In the genomic region with DNA sequence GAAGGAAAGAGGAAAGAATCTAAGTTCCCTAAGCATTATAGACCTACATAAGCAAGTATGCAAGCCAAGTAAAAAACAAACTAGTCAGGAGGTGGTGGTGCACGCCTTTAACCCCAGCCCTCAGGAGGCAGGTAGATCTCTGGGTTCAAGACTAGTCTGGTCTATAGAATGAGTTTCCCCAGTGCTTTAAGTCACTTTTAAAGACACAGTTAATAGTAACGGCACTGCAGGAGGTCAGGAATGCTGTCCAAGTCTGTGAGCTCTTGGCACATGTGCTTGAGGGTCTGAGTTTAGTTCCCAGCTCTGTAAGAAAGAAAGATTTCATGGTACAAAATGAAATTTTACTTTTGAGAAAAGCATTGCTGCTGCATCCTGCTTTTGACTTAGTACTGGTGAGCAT, we compare ENCODE assay signal across 19 mouse cellular contexts.
"Had no signal": no experiment of that assay in that cellular context is flagged by ENCODE, and none has a peak within 500 bp of the region (broad histone marks: within the 10 kb centered on the region; RNA-seq: fewer than 3 reads in every experiment).

No protein-coding gene starts in this region.

- H3K9ac ChIP-seq: lung, embryonic 15.5 days; midbrain, embryonic 13.5 days; neural tube, embryonic 13.5 days; neural tube, embryonic 15.5 days; stomach, embryonic 15.5 days had no signal

- H3K9me3 ChIP-seq: lung, embryonic 15.5 days; megakaryocyte, embryonic 14.5 days; midbrain, embryonic 13.5 days; neural tube, embryonic 13.5 days; neural tube, embryonic 15.5 days; stomach, embryonic 15.5 days had no signal

- H3K27ac ChIP-seq: lung, embryonic 15.5 days; macrophage; midbrain, embryonic 13.5 days; neural tube, embryonic 13.5 days; neural tube, embryonic 15.5 days; stomach, embryonic 15.5 days; stomach, postnatal 0 days had no signal

- H3K27me3 ChIP-seq: lung, embryonic 15.5 days; megakaryocyte, embryonic 14.5 days; midbrain, embryonic 13.5 days; neural tube, embryonic 13.5 days; neural tube, embryonic 15.5 days; stomach, embryonic 15.5 days had no signal

- ATAC-seq: lung, postnatal 0 days; midbrain, embryonic 13.5 days; midbrain, embryonic 16.5 days had no signal

- H3K36me3 ChIP-seq: lung, embryonic 15.5 days; midbrain, embryonic 13.5 days; neural tube, embryonic 13.5 days; neural tube, embryonic 15.5 days; stomach, embryonic 15.5 days had no signal

- DNase-seq: lung, adult 2 months; lung, postnatal 14 days; lung, postnatal 36 days; right cerebral cortex, postnatal 14 days; thymus, adult 2 months; thymus, postnatal 25 days; thymus, postnatal 4 days had no signal

- H3K4me3 ChIP-seq: lung, embryonic 15.5 days; midbrain, embryonic 13.5 days; myocyte; neural tube, embryonic 13.5 days; neural tube, embryonic 15.5 days; stomach, embryonic 15.5 days had no signal

- H3K4me2 ChIP-seq: lung, embryonic 15.5 days; midbrain, embryonic 11.5 days; midbrain, embryonic 13.5 days; neural tube, embryonic 13.5 days; neural tube, embryonic 15.5 days; stomach, embryonic 15.5 days had no signal
